Mouse (Mus musculus): ENCODE measurements around the gene B3gnt4. TPM values are rescaled to one million over a fixed set of nuclear protein-coding genes. Genes with fewer than 3 reads are reported as not detected.

Gene B3gnt4
- polyA plus RNA-seq, 1 experiment from 2014 or later: not detected

- H3K4me3 ChIP-seq (replicated peaks): no peak overlapping the region
- no peak overlapping the region for H3K27ac ChIP-seq (replicated peaks)
- ATAC-seq (ENCODE audit: insufficient read depth): no peak
- peaks cover 41% of the 10 kb centered on the region for H3K36me3 ChIP-seq (replicated peaks)
- H3K4me1 ChIP-seq (replicated peaks): peaks cover 35% of the 10 kb centered on the region
- no peak overlapping the region for H3K9ac ChIP-seq
- 77% methylated on average over 9 of the region's 9 CpGs for WGBS (ENCODE audit: insufficient replicate concordance)
- no peaks in the 10 kb centered on the region for H3K27me3 ChIP-seq
- H3K4me2 ChIP-seq: no peak overlapping the region
- no peaks in the 10 kb centered on the region for H3K9me3 ChIP-seq (replicated peaks)
These were observed 15.7 kb downstream of the B3gnt4 start for GRCm38 (mm10) chr5:123525916-123526495.

DNA sequence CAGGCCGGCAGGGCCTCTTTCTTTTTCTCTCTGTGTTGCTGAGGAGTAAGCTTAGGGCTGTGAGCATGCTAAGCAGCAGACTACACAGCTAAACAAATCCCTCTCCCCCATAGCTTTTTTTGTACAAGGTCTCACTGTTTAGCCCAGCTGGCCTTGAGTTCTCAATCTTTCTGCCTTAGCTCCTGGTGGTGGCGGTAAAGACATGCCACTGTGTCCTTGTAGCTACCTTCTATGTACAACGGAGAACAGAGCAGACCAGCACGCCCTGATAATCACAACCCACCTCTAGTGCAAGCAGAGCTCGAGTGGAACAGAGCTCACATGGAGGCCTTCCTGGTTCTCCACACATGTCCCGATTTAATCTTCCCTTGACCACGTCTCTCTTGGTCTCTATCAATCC is 18.4 kb downstream of the B3gnt4 start:
- H3K27me3 ChIP-seq: no peaks in the 10 kb centered on the region
- ATAC-seq (ENCODE audit: insufficient read depth): no peak
- H3K9ac ChIP-seq: no peak overlapping the region
- H3K4me3 ChIP-seq (replicated peaks): no peak overlapping the region
- H3K27ac ChIP-seq (replicated peaks): no peak overlapping the region
- peaks cover 16% of the 10 kb centered on the region for H3K4me1 ChIP-seq (replicated peaks)
- no peak overlapping the region for H3K4me2 ChIP-seq
- H3K9me3 ChIP-seq (replicated peaks): no peaks in the 10 kb centered on the region
- 62% methylated on average over 7 of the region's 7 CpGs for WGBS (ENCODE audit: insufficient replicate concordance)
- H3K36me3 ChIP-seq (replicated peaks): peaks cover 61% of the 10 kb centered on the region

DNA sequence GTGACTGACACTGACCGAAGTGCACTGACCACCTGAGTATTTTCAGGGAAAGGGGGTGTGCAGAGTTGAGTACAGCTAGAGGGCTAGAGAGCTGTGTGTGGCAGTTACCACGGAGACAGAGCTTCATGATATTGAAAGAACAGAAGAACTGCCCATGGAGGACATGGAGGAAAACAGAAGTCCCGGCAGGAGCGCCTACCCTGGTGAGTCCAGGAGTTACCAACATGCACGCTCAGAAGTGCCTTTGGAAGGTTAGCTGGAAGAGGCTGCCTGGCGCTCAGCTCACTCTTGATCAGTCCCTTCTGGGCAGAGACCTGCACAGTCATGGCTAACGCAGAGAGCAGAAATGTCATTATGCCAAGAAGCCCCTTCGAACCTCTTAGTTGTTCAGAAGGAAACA is 19.8 kb downstream of the B3gnt4 start:
- H3K9ac ChIP-seq: no peak overlapping the region
- H3K36me3 ChIP-seq (replicated peaks): peaks cover 73% of the 10 kb centered on the region
- H3K27me3 ChIP-seq: no peaks in the 10 kb centered on the region
- H3K27ac ChIP-seq (replicated peaks): no peak overlapping the region
- no peak overlapping the region for H3K4me3 ChIP-seq (replicated peaks)
- H3K9me3 ChIP-seq (replicated peaks): no peaks in the 10 kb centered on the region
- H3K4me1 ChIP-seq (replicated peaks): peaks cover 7% of the 10 kb centered on the region
- WGBS (ENCODE audit: insufficient replicate concordance): 84% methylated on average over 8 of the region's 8 CpGs
- ATAC-seq (ENCODE audit: insufficient read depth): no peak
- no peak overlapping the region for H3K4me2 ChIP-seq

GRCm38 (mm10) chr5:123533801-123534200 is 23.5 kb downstream of the B3gnt4 start:
- Histone ChIP-seq H3K27me3 (no peaks in the 10 kb centered on the region), H3K9ac (no peak overlapping the region), H3K4me3 (replicated peaks) (no peak overlapping the region), H3K36me3 (replicated peaks) (peaks cover 80% of the 10 kb centered on the region), H3K4me2 (no peak overlapping the region), H3K4me1 (replicated peaks) (no peaks in the 10 kb centered on the region), H3K27ac (replicated peaks) (no peak overlapping the region), H3K9me3 (replicated peaks) (no peaks in the 10 kb centered on the region)
- 89% methylated on average over 10 of the region's 10 CpGs for WGBS (ENCODE audit: insufficient replicate concordance)
- no peak for ATAC-seq (ENCODE audit: insufficient read depth)

- H3K9me3 ChIP-seq (replicated peaks): no peaks in the 10 kb centered on the region
- no peak overlapping the region for H3K4me3 ChIP-seq (replicated peaks)
- H3K4me1 ChIP-seq (replicated peaks): peaks cover 20% of the 10 kb centered on the region
- ATAC-seq (ENCODE audit: insufficient read depth): peak; percentile 94
- H3K27me3 ChIP-seq: no peaks in the 10 kb centered on the region
- no peak overlapping the region for H3K9ac ChIP-seq
- 44% methylated on average over 7 of the region's 7 CpGs for WGBS (ENCODE audit: insufficient replicate concordance)
- H3K4me2 ChIP-seq: peak overlapping the region; percentile 7; the same call in 1 of the 2 replicates
- H3K27ac ChIP-seq (replicated peaks): peak overlapping the region; percentile 29
- H3K36me3 ChIP-seq (replicated peaks): peaks cover 54% of the 10 kb centered on the region
These were observed 45.4 kb downstream of the B3gnt4 start for GRCm38 (mm10) chr5:123555693-123556092.

DNA sequence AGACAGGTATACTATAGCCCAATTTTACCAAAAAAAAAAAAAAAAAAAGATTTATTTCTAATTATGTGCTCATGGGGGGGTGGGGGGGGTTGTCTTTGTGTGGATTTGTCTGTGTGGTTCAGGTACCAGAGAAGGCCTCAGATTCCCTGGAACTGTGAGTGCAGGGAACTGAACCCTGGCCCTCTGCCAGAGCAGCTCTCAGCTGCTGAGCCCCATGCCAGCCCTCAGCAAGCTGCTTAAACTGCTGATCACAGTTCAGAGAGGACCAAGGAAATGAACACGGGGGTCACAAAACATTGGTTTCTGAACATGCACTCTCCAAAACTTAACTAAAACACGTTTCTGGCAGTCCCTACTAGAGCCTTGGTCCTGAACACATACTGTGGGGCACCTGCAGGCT is 46.2 kb downstream of the B3gnt4 start:
- Histone ChIP-seq H3K36me3 (replicated peaks) (peaks cover 60% of the 10 kb centered on the region), H3K4me3 (replicated peaks) (no peak overlapping the region), H3K9ac (no peak overlapping the region), H3K4me1 (replicated peaks) (peaks cover 20% of the 10 kb centered on the region), H3K9me3 (replicated peaks) (no peaks in the 10 kb centered on the region), H3K4me2 (no peak overlapping the region), H3K27ac (replicated peaks) (peak overlapping the region; percentile 19; the same call in 1 of the 2 replicates), H3K27me3 (no peaks in the 10 kb centered on the region)
- WGBS (ENCODE audit: insufficient replicate concordance): 61% methylated on average over 2 of the region's 2 CpGs
- ATAC-seq (ENCODE audit: insufficient read depth): no peak

DNA sequence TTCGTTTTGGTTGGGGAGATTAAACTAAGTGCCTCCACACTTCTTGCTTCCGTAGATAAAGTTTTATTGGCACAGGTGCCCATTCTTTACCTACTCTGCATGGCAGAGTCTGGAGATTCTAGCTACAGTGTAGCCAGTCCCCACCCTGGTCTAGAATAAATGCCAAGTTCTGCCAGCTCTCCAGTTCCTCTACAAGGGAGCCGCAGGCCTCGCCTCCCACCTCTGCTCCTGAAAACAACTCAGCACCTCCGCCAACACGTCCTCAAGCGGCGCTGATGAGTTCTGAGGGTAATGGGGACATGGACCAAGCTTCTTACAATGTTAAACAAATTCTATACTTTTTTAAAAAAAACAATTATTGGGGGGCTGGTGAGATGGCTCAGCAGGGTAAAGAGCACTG is 49.3 kb downstream of the B3gnt4 start:
- Histone ChIP-seq H3K27me3 (no peaks in the 10 kb centered on the region), H3K9me3 (replicated peaks) (no peaks in the 10 kb centered on the region), H3K4me2 (no peak overlapping the region), H3K4me1 (replicated peaks) (peaks cover 21% of the 10 kb centered on the region), H3K27ac (replicated peaks) (no peak overlapping the region), H3K4me3 (replicated peaks) (no peak overlapping the region), H3K9ac (no peak overlapping the region), H3K36me3 (replicated peaks) (peaks cover 83% of the 10 kb centered on the region)
- WGBS (ENCODE audit: insufficient replicate concordance): 90% methylated on average over 8 of the region's 8 CpGs
- no peak for ATAC-seq (ENCODE audit: insufficient read depth)

DNA sequence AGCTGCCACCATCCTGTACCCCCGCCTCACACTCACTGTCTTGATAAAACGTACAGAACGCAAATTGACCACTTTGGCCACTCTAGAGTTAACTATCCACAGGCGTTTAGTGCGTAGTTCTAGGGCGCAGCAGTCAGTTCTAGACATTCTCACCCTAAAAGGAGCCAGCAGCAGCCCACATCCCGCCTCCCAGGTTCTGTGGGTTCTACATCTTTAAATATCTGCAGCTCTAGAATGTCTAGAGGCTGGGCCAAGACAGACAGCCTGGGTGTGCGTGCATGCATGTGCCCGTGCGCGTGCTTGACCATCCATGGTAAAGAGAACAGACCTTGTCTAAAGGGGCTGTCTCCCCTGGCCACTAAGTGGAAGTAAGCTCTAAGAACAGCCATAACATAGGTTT is 50.9 kb downstream of the B3gnt4 start:
- WGBS (ENCODE audit: insufficient replicate concordance): 86% methylated on average over 11 of the region's 11 CpGs
- no peak overlapping the region for H3K4me2 ChIP-seq
- peaks cover 11% of the 10 kb centered on the region for H3K4me1 ChIP-seq (replicated peaks)
- H3K27ac ChIP-seq (replicated peaks): no peak overlapping the region
- H3K27me3 ChIP-seq: no peaks in the 10 kb centered on the region
- H3K4me3 ChIP-seq (replicated peaks): no peak overlapping the region
- H3K9ac ChIP-seq: no peak overlapping the region
- no peaks in the 10 kb centered on the region for H3K9me3 ChIP-seq (replicated peaks)
- H3K36me3 ChIP-seq (replicated peaks): peaks cover 93% of the 10 kb centered on the region
- ATAC-seq (ENCODE audit: insufficient read depth): no peak

Small RNA genes lying within 50 kb of the gene (microRNA-seq; reads per million reads assigned to microRNA genes)
- gene Mir7647: 1.8 reads per million

Other genes with a start within 250 kb of the B3gnt4 start
- 5.6 and 5.9 TPM in 2 replicates for gene Bcl7a, start 166.6 kb upstream of the B3gnt4 start, polyA plus RNA-seq (2015; fragmentation: Nextera tagmentation; extraction: Ambion mirVana)
- gene Mlxip, start 115.7 kb upstream of the B3gnt4 start, polyA plus RNA-seq (2015; fragmentation: Nextera tagmentation; extraction: Ambion mirVana): 3.5 and 3.7 TPM in 2 replicates
- gene Lrrc43, start 21.2 kb upstream of the B3gnt4 start, polyA plus RNA-seq (2015; fragmentation: Nextera tagmentation; extraction: Ambion mirVana): not detected in 2 replicates
- gene Il31, start 21.0 kb upstream of the B3gnt4 start, polyA plus RNA-seq (2015; fragmentation: Nextera tagmentation; extraction: Ambion mirVana): 0.12 TPM in 1 of 2 replicates, not detected in the other
- 51.6 and 54.9 TPM in 2 replicates for gene Diablo, start 13.7 kb downstream of the B3gnt4 start, polyA plus RNA-seq (2015; fragmentation: Nextera tagmentation; extraction: Ambion mirVana)
- gene Gm49027, start 15.0 kb downstream of the B3gnt4 start, polyA plus RNA-seq (2015; fragmentation: Nextera tagmentation; extraction: Ambion mirVana): 0.09 TPM in 1 of 2 replicates, not detected in the other
- gene Vps33a, start 62.6 kb downstream of the B3gnt4 start, polyA plus RNA-seq (2015; fragmentation: Nextera tagmentation; extraction: Ambion mirVana): 18.1 and 18.7 TPM in 2 replicates
- 10.8 and 11.9 TPM in 2 replicates for gene Clip1, start 174.2 kb downstream of the B3gnt4 start, polyA plus RNA-seq (2015; fragmentation: Nextera tagmentation; extraction: Ambion mirVana)
- 25.6 and 28.6 TPM in 2 replicates for gene Zcchc8, start 210.6 kb downstream of the B3gnt4 start, polyA plus RNA-seq (2015; fragmentation: Nextera tagmentation; extraction: Ambion mirVana)
- 30.1 and 34.2 TPM in 2 replicates for gene Rsrc2, start 239.0 kb downstream of the B3gnt4 start, polyA plus RNA-seq (2015; fragmentation: Nextera tagmentation; extraction: Ambion mirVana)
- 19.9 and 21.3 TPM in 2 replicates for gene Kntc1, start 239.3 kb downstream of the B3gnt4 start, polyA plus RNA-seq (2015; fragmentation: Nextera tagmentation; extraction: Ambion mirVana)

All from liver, embryonic 15.5 days (tissue).